Mouse (Mus musculus) hindbrain, embryonic 15.5 days (tissue): ENCODE measurements at regions not wholly inside any gene's neighbourhood (a gene's known extent, or its start where the extent isn't known, plus 50 kb on each side); places are given as distances from the start of the nearest gene placed in this dataset.
"Not testable (repeated sequence)": the region's sequence is repeated elsewhere in the genome, so short reads cannot be mapped to it uniquely, and the experiment has no call there.

Experiments used
- ATAC-seq: fragments of 200-750 bp; cut with Nextera tagmentation; 2 replicates; pipeline ENCODE4 v1.8.0; 2017; ENCODE audit warnings: low read depth, moderate number of reproducible peaks, moderate TSS enrichment; ENCODE audit not compliant: low FRiP score
- H3K27ac ChIP-seq: fragments of 300-500 bp; sonication (generic); replicated peaks from 2 replicates; pipeline ENCODE4 v1.5.1; 2015; ENCODE audit warnings: mild to moderate bottlenecking, inconsistent platforms
- H3K27me3 ChIP-seq: fragments of 300-500 bp; sonication (generic); 2 replicates; pipeline ENCODE4 v1.6.1; 2015; ENCODE audit warnings: control low read depth, inconsistent platforms
- H3K36me3 ChIP-seq: fragments of 300-500 bp; sonication (generic); 2 replicates; pipeline ENCODE4 v1.6.1; 2015; ENCODE audit warnings: control low read depth, inconsistent platforms
- H3K4me1 ChIP-seq: fragments of 300-500 bp; sonication (generic); replicated peaks from 2 replicates; pipeline ENCODE4 v1.6.1; 2015; ENCODE audit warnings: control low read depth, inconsistent platforms
- H3K4me2 ChIP-seq: fragments of 300-500 bp; sonication (generic); 2 replicates; pipeline ENCODE4 v1.6.1; 2015; ENCODE audit warnings: moderate library complexity, mild to moderate bottlenecking, inconsistent platforms
- H3K4me3 ChIP-seq: fragments of 300-500 bp; sonication (generic); 2 replicates; pipeline ENCODE4 v1.5.1; 2015; ENCODE audit warnings: mild to moderate bottlenecking, inconsistent platforms
- H3K9ac ChIP-seq: fragments of 300-500 bp; sonication (generic); 2 replicates; pipeline ENCODE4 v1.6.1; 2015; ENCODE audit warnings: inconsistent platforms
- H3K9me3 ChIP-seq: fragments of 300-500 bp; sonication (generic); 2 replicates; pipeline ENCODE4 v1.6.1; 2016; ENCODE audit warnings: control low read depth, inconsistent platforms
- WGBS: fragments of 180-500 bp; shearing (Covaris S2); methylation state at CpG from one replicate; pipeline ENCODE4 v1.1.7; 2015; 5-methylcytosine and 5-hydroxymethylcytosine counted together

DNA sequence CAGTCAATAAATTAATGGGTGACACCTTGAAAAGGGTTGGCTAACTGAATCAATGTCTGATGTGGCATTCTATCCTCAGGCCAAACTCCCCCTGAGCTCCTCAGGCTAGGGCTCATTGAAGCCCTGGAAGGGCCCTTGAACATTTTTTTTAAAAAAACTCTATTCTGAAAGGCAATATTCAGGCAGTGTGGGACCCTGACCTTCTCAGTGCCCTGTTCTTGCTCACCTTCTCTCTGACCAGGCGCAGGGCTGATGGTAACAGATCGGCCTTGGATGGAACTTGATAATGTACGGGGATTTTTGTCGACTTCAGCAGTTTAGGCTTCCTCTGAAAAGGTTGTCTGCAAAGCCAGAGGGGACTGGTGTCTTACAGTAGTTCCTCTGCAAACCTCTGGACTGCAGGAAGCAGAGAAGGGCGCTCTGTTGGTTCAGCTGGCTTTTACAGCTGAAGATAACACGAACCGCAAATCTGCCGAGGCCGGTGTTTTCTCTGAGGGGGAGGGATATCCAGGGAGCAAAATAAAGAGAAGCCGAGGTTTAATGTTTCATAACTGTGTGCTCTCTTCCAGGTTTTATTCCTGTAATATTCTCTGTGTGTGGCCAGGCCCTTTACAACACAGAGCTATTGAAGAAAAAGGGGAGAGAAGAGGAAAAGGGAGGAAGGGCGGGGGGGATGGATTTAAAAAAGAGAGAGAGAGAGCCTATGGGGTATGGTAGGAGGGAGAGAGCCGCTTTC, 73.6 kb upstream of the Rpl34 start:
- Histone ChIP-seq H3K27ac (no peak overlapping the region), H3K9ac (no peak overlapping the region), H3K4me2 (no peak overlapping the region), H3K4me1 (no peaks in the 10 kb centered on the region), H3K4me3 (no peak overlapping the region), H3K36me3 (no peaks in the 10 kb centered on the region), H3K9me3 (no peaks in the 10 kb centered on the region), H3K27me3 (no peaks in the 10 kb centered on the region)
- WGBS = 64% methylated on average over 12 of the region's 12 CpGs
- no peak for ATAC-seq

DNA sequence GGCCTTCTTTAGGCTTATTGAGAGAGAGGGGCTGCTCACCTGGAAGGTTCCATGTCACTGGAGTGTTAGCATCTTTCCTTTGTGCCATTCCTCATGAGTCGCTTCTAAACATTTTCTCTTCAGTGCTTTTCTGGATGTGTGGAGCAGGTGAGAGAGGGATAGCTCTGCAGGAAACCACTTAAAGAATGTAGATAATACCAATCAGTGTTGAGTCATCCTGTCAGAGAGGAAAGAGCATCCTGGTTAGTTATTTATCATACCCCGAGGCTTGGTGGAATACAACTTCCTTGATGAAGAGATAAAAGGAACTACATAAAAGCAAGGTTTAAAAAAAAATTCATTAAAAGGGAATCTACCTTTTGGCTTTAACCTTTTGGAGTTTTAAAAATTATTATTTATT, 69.8 kb upstream of the Rpl34 start:
- Histone ChIP-seq H3K4me1 (no peaks in the 10 kb centered on the region), H3K27ac (no peak overlapping the region), H3K27me3 (no peaks in the 10 kb centered on the region), H3K4me3 (no peak overlapping the region), H3K36me3 (no peaks in the 10 kb centered on the region), H3K9ac (no peak overlapping the region), H3K9me3 (no peaks in the 10 kb centered on the region), H3K4me2 (no peak overlapping the region)
- ATAC-seq = no peak
- WGBS = 83% methylated on average over 2 of the region's 2 CpGs

DNA sequence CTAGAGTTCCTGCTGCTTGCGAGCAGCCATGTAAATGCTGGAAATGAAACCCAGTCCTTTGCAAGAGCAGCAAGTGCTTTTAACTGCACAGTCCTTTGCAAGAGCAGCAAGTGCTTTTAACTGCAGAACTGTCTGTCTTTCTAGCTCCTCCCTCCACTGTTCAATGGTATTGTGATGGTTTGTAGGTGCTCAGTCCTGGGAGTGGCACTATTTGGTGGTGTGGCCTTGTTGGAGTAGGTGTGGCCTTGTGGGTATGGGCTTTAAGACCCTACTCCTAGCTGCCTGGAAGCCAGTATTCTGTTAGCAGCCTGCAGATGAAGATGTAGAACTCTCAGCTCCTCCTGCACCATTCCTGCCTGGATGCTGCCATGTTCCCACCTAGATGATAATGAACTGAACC, 67.8 kb upstream of the Rpl34 start:
- WGBS = 89% methylated on average over 1 of the region's 1 CpGs
- not testable (repeated sequence) for H3K4me2 ChIP-seq, H3K27ac ChIP-seq, H3K9me3 ChIP-seq, H3K4me1 ChIP-seq, ATAC-seq, H3K36me3 ChIP-seq, H3K4me3 ChIP-seq, H3K9ac ChIP-seq, H3K27me3 ChIP-seq

DNA sequence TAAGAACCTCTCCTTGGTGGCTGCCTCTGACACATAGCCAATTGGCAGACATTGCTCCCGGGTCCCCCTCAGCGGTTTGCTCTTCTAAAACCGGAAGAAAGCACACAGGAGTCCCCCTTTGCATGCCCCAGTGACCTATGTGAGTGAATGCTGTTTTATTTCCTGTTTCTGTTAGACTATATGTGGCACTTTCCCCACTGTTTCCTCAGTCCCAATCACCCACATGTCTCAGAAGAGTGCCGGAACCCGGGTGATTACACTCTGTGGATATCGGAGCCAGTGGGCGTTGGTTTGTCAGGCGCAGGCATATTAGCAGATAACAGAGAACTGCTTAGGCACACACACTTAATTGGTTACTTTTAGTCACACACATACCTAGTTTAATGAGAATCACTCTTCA, 66.3 kb upstream of the Rpl34 start:
- Histone ChIP-seq H3K4me3 (no peak overlapping the region), H3K4me2 (no peak overlapping the region), H3K27me3 (no peaks in the 10 kb centered on the region), H3K4me1 (no peaks in the 10 kb centered on the region), H3K9me3 (no peaks in the 10 kb centered on the region), H3K36me3 (no peaks in the 10 kb centered on the region), H3K27ac (no peak overlapping the region), H3K9ac (no peak overlapping the region)
- ATAC-seq = no peak
- WGBS = 86% methylated on average over 8 of the region's 8 CpGs

DNA sequence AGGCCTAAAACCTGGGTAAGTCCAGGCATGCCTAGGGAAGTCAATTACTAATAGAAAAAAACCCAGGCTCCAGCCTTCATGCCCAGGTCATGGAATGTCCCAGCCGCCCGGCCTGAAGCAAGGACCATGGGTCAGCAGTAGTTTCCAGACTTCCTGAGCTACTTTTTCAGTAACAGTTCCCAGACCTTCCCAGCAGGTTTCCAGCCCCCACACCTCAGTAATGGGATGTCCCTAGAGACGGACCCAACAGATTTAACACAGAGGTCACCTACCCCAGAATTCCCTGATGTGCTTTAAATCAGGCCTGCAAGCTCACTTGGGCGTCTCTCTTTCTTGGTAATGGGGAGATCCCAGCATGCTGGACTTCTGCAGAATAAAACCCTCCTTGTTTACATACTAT, 65.2 kb upstream of the Rpl34 start:
- Histone ChIP-seq H3K4me2 (no peak overlapping the region), H3K9ac (no peak overlapping the region), H3K9me3 (no peaks in the 10 kb centered on the region), H3K4me3 (no peak overlapping the region), H3K27ac (no peak overlapping the region), H3K4me1 (no peaks in the 10 kb centered on the region), H3K36me3 (no peaks in the 10 kb centered on the region), H3K27me3 (no peaks in the 10 kb centered on the region)
- no peak for ATAC-seq
- WGBS = 83% methylated on average over 4 of the region's 4 CpGs

DNA sequence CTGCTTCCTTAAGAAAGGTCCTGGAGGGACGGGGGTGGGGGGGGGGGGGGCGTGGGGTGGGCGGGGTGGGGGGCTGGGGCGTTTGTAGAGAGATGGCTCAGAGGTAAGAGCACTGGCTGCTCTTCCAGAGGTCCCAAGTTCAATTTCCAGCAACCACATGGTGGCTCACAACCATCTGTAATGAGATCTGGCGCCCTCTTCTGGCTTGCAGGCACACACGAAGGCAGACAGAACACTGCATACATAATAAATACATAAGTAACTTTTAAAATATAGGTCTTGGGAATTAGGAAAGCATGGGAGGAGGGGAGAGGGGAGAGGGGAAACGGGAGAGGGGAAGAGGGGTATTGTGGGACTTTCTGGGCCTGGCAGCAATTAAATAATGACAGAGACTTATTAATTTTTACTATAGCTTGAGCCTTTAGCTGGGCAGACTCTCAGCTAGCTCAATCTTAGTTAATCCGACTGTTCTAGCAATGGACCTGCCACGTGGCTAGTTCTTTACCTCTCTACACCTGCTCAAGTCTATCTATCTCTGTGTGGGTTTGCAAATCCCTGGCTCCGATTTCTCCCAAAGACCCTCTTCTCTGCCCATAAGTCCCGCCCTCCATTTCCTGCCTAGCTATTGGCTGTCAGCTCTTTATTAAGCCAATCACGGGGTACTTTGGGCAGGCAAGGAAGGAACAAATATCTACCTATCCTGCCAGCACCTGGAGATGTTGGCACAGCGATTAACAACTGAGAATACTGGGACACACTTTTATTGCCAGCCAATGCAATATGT, 64.1 kb upstream of the Rpl34 start:
- no peaks in the 10 kb centered on the region for H3K36me3 ChIP-seq
- 42% methylated on average over 11 of the region's 13 CpGs for WGBS
- H3K4me2 ChIP-seq = no peak overlapping the region
- no peaks in the 10 kb centered on the region for H3K4me1 ChIP-seq
- no peak overlapping the region for H3K27ac ChIP-seq
- no peak for ATAC-seq
- no peaks in the 10 kb centered on the region for H3K9me3 ChIP-seq
- no peak overlapping the region for H3K4me3 ChIP-seq
- H3K27me3 ChIP-seq = no peaks in the 10 kb centered on the region
- H3K9ac ChIP-seq = no peak overlapping the region

DNA sequence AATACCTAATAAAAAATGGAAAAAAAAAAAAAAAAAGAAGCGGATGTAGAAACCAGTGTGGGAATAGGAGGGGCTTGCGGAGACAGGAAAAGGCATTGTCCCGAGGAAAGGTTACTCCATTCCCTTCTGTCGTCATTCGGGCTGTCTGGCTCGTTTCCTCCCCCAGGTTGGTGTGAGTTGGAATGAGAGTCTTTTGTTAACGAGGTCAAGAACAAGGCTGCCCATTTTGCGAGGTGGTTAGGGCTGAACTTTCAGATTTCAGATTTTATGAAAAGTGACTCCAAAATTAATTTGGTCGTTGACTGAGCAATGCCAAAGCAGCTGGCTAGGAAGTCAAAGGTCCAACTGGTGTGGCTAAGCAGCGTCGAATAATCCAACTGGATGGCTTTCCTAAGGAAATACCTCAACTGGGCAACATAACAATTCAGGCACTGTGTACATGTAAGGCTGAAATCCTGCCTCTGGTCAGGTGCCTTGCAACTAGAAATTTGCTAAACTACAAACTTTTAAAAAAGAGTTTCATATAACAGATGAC, 50.6 kb upstream of the Rpl34 start:
- Histone ChIP-seq H3K9me3 (no peaks in the 10 kb centered on the region), H3K36me3 (no peaks in the 10 kb centered on the region), H3K4me1 (no peaks in the 10 kb centered on the region), H3K9ac (no peak overlapping the region), H3K4me2 (no peak overlapping the region), H3K27ac (no peak overlapping the region), H3K27me3 (no peaks in the 10 kb centered on the region), H3K4me3 (no peak overlapping the region)
- ATAC-seq = no peak
- 85% methylated on average over 11 of the region's 11 CpGs for WGBS
